Mouse (Mus musculus): ENCODE results near the gene Cenpv.

The Cenpv gene

DNA sequence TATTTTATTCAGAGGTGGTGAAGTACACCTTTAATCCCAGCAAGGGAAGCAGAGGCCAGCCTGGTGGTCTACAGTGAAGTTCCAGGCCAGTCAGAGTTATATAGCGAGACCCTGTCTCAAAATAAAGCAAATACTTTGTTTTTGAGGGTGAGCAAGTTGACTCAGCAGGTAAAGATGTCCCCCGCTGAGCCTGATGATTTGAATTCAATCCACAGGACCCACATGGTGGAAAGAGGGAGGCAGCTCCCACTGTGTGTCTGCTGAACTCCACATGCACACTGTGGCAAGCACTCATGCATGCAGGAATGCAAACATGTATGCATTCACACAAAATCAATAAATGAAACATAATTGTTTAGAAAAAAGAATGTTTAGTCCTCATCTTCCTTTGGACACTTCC is 40.3 kb downstream of the Cenpv start:
- no peak for DNase-seq

DNA sequence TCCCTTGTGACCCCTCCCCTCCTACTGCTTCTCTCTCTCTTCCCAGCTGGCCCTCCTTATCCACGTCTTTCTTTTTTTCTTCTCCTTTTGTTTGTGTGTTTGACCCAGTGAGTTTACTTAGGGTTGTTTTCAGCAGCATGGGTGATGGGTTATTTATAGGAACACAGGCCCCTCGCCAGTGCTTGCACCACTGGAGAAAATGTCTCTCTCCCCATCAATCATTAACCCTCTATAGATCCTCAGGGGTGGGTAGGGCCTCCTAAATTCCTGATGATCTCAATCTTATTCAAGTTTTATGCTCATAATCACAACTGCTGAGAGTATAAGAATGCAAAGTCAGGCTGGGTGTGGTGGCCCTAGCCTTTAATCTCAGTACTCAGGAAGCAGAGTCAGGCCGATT is 41.9 kb downstream of the Cenpv start:
- DNase-seq = no peak

DNA sequence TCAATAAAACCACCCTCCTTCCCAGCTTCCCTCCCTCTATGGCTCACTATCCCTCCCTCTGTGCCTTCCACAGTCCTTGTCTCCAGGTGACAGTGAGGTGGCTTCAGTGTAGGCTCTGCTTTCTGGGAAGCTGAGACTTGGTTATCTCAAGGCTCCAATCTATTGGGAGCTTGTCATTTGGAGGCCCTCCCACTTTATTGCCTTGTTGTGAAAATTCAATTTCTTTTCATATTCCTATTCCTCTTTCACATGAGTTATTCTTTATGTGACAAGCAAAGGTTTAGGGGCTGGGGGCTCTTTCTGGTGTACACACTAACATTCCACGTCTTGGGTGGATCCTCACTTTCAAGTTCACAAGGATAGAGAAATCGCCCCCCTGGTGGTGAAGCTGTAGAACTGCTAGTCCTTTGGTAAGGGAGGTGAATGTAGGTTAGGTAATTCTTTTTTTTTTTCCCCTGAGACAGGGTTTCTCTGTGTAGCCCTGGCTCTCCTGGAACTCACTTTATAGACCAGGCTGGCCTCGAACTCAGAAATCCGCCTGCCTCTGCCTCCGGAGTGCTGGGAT is 42.8 kb downstream of the Cenpv start:
- peak; percentile 23 to 55 for DNase-seq

DNA sequence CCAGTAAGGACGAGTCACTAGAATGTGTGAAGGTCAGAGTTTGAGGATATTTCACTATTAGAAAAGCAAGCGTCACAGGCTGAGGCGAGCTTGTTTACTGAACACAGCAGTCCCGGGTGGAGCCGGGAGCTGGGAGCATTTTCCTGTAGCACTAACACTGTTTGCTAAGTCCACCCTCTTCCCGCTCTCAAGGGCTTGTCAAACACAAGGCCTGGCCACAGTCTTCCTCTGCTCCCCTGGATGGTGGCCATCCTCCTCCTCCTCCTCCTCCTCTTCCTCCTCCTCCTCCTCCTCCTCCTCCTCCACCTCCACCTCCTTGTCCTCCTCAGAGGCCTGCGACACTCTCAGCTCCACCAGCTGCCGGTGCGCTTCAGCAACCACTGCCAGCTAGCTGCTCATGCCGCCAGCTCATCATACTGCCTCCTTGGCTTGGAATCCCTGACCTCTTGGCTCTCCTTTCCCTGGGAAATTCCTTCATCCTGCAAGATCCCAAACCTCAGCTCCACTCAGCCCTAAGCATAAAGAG is 43.7 kb downstream of the Cenpv start:
- no peak for DNase-seq

GRCm38 (mm10) chr11:62494754-62495275 is 44.2 kb downstream of the Cenpv start:
- DNase-seq = no peak

DNA sequence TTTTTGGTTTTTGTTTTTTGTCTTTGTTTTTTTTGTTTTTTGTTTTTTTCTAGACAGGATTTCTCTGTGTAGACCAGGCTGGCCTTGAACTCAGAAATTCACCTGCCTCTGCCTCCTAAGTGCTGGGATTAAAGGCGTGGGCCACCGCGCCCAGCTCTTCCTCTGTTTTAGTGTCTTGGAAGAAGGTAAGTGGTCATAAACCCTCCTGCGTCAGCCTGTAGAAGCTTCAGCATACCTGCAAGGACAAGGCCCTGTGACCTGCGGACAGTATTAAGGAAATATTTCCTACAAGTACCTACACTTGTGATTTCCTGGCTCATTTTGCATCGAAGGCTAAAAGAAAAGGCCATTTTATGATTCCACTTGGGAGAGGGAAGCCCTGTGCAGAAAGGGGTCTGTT is 45.4 kb downstream of the Cenpv start:
- no peak for DNase-seq

DNA sequence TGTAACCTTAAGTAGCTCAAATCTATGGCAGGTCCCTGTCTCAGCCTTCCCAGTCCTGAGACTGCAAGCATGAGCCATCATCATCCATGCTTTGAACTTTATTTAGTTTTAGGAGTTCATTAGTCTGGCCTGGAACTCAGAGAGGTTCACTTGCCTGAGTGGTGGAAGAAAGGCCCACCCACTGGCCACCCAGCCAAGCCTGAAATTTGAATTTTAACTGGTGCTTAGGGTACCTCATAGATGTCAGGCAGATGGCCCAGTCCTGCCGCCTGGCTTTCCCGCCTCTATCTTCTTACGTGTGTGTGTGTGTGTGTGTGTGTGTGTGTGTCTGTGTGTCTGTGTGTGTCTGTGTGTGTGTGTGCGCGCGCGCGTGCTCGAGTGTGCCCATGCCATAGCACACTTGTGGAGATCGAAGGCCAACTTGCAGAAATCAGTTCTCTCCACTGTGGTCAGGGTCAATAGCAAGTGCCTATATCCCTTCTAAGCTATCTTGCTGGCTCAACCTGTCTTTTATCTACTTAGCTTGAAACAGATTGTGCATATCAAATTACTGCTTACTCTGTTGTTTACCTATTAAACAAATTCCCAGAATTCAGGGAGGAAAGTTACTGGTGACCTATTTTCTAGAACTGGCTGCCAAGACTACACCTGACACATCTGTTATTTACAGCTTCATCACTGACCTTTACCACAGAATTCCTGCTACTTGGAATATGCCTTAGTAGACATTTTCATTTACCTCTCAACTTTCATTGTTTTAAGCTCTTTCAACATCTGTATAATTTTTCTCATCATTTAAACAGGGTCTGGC is 51.3 kb downstream of the Cenpv start:
- no peak for DNase-seq

GRCm38 (mm10) chr11:62486949-62487348 is 52.1 kb downstream of the Cenpv start:
- no peak for DNase-seq

DNA sequence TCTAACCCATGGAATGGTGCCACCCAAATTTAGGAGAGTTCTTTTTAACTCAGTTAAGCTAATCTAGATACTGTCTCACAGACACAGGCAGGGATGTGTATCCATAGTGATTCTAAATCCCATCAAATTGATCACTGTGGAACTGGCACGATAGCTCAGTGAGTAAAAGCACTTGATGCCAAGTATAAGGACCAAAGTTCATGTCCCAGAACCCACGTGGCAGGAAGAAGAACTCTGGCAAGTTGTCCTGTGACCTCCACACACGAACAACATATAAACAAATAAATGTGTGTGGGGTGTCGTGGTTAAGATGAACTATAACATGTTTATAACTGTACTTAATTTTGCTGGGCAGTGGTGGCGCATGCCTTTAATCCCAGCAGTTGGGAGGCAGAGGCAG is 59.5 kb downstream of the Cenpv start:
- DNase-seq = no peak

DNA sequence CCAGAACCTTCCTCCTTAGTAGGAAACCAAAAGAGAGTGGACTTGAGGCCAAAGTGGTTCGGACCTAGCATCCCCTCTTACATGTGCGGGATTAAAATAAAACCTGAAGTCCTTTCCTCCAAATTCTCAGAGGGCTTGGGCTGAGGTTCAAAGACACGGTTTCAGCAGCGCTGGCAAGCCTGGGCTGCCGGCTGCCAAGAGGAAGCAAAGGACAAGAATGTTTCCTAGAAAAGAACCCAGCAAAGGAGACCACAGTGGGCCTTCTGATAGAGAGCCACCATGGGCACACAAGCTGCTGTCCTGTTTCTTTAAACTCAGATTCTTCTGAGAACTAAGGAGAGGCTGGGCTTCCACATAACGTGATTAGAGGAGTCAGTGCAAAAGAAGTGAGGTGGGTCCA is 60.1 kb downstream of the Cenpv start:
- DNase-seq = no peak

GRCm38 (mm10) chr11:62476156-62476555 is 62.9 kb downstream of the Cenpv start:
- DNase-seq = no peak

Measured in cerebellum, postnatal 25 days (tissue).